Mouse (Mus musculus): ENCODE results near the gene Gm9964. TPM values are rescaled to one million over a fixed set of nuclear protein-coding genes. Genes with fewer than 3 reads are reported as not detected.
"Not testable (repeated sequence)": the region's sequence is repeated elsewhere in the genome, so short reads cannot be mapped to it uniquely, and the experiment has no call there.

Gm9964 gene
- polyA plus RNA-seq, 2 experiments = not detected

DNA sequence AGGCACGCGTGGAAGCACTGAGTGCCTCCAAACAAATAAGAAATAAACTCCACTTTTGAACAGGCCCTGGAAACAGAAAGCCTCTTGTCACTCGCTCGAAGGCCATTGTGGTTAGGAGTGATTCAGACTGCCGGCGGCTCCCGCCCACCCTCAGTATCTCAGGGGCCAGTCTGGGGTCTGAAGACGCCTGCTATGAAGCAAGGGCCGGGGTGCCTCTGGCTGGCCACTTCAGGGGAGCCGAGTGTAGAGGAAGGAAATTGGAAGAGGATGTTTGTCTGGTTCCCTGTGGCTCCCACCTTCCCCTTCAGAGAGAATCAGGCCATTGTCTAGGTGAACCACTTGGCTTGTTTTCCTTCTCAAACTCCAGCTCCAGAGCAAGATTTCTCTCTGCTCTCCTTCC lies 10.3 kb upstream of the Gm9964 start:
- Histone ChIP-seq H3K36me3 (ENCODE audit: control insufficient read depth, insufficient read depth, low read length) (no peaks in the 10 kb centered on the region), H3K4me3 (replicated peaks; ENCODE audit: low read length) (no peak overlapping the region), H3K27me3 (ENCODE audit: control insufficient read depth, insufficient read depth, low read length) (no peaks in the 10 kb centered on the region), H3K9me3 (ENCODE audit: control insufficient read depth, low read length) (no peaks in the 10 kb centered on the region), H3K27ac (replicated peaks; ENCODE audit: low read depth, low read length) (peak overlapping the region; percentile 79), H3K4me1 (ENCODE audit: control insufficient read depth, insufficient read depth, low read length) (peaks cover 13% of the 10 kb centered on the region), H3K4me2 (replicated peaks; ENCODE audit: low read depth, low read length, severe bottlenecking) (peak overlapping the region; percentile 3; the same call in 1 of the 2 replicates), H3K9ac (ENCODE audit: low read depth, low read length, severe bottlenecking) (no peak overlapping the region; the same call in 1 of the 2 replicates)
- ATAC-seq (ENCODE audit: low FRiP score, low read depth) = no peak; the same call in 1 of the 2 replicates
- DNase-seq (ENCODE audit: low spot score) = peak; percentile 45
- TF ChIP-seq POLR2A (IDR thresholded peaks at IDR 0.05; ENCODE audit: borderline replicate concordance, extremely low read depth, insufficient read depth, insufficient read length) = no peak
- 21% methylated on average over 10 of the region's 10 CpGs for WGBS

DNA sequence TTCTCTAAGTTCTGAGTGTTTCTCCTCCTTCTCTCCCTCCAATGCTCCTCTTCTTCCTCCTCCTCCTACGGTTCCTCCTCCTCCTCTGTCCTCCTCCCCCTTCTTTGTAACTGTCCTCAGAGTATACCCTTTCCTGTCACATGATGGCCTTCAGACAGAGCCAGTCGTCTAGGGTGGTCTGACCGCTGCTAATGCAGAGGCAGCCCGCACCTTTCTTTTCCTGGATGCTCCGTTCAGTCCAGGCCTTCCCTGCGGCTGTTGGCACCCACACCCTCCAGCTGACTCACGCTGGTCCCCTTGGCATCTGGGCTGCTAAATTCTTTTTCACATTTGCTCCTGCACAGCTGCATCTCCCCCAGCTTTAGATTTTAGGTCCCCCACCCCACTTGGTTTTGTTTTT lies 9.8 kb upstream of the Gm9964 start:
- Histone ChIP-seq H3K9ac (ENCODE audit: low read depth, low read length, severe bottlenecking) (no peak overlapping the region), H3K36me3 (ENCODE audit: control insufficient read depth, insufficient read depth, low read length) (no peaks in the 10 kb centered on the region), H3K4me1 (ENCODE audit: control insufficient read depth, insufficient read depth, low read length) (peaks cover 13% of the 10 kb centered on the region), H3K4me2 (replicated peaks; ENCODE audit: low read depth, low read length, severe bottlenecking) (peak overlapping the region; percentile 3; the same call in 1 of the 2 replicates), H3K27ac (replicated peaks; ENCODE audit: low read depth, low read length) (peak overlapping the region; percentile 79), H3K9me3 (ENCODE audit: control insufficient read depth, low read length) (no peaks in the 10 kb centered on the region), H3K4me3 (replicated peaks; ENCODE audit: low read length) (no peak overlapping the region), H3K27me3 (ENCODE audit: control insufficient read depth, insufficient read depth, low read length) (no peaks in the 10 kb centered on the region)
- WGBS = 26% methylated on average over 7 of the region's 7 CpGs
- TF ChIP-seq POLR2A (IDR thresholded peaks at IDR 0.05; ENCODE audit: borderline replicate concordance, extremely low read depth, insufficient read depth, insufficient read length) = no peak
- DNase-seq (ENCODE audit: low spot score) (peak; percentile 36), ATAC-seq (ENCODE audit: low FRiP score, low read depth) (peak; percentile 68)

DNA sequence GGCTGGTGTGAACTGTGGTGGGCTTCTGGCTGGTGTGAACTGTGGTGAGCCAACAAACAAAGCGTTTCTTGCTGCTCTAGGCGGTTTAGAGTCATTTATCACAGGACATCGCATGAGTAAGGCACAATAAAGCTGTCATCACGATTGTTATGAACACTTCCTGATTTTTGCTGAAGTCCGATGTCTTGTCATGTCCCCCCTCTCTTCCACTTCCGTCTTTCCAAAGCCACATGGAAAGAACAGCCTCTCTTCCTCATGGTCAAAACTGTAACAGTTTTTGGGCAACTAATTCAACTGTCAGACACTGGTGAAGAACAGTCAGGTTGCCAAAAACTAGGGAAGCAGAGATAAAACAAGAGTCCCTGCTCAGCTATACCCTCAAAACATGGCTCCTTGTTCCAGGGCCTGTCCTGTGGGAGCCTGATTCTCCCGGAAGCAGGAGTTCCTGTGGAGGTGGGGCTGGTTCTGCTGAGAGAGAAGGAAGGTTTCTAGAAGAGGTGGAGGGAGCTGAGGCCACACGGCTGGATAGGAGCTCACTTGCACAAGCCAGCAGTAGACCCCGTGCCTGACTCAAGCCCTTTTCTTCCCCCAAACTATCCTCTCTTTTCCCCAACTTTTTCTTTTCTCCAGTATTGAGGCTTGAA lies 9.1 kb upstream of the Gm9964 start:
- H3K36me3 ChIP-seq (ENCODE audit: control insufficient read depth, insufficient read depth, low read length) = no peaks in the 10 kb centered on the region
- no peaks in the 10 kb centered on the region for H3K9me3 ChIP-seq (ENCODE audit: control insufficient read depth, low read length)
- no peak for TF ChIP-seq POLR2A (IDR thresholded peaks at IDR 0.05; ENCODE audit: borderline replicate concordance, extremely low read depth, insufficient read depth, insufficient read length)
- H3K4me3 ChIP-seq (replicated peaks; ENCODE audit: low read length) = no peak overlapping the region
- no peaks in the 10 kb centered on the region for H3K27me3 ChIP-seq (ENCODE audit: control insufficient read depth, insufficient read depth, low read length)
- no peak overlapping the region for H3K9ac ChIP-seq (ENCODE audit: low read depth, low read length, severe bottlenecking)
- DNase-seq (ENCODE audit: low spot score) (no peak), ATAC-seq (ENCODE audit: low FRiP score, low read depth) (no peak)
- WGBS = 60% methylated on average over 9 of the region's 9 CpGs
- H3K27ac ChIP-seq (replicated peaks; ENCODE audit: low read depth, low read length) = peak overlapping the region; percentile 79; the same call in 1 of the 2 replicates
- H3K4me2 ChIP-seq (replicated peaks; ENCODE audit: low read depth, low read length, severe bottlenecking) = no peak overlapping the region
- H3K4me1 ChIP-seq (ENCODE audit: control insufficient read depth, insufficient read depth, low read length) = peaks cover 13% of the 10 kb centered on the region

DNA sequence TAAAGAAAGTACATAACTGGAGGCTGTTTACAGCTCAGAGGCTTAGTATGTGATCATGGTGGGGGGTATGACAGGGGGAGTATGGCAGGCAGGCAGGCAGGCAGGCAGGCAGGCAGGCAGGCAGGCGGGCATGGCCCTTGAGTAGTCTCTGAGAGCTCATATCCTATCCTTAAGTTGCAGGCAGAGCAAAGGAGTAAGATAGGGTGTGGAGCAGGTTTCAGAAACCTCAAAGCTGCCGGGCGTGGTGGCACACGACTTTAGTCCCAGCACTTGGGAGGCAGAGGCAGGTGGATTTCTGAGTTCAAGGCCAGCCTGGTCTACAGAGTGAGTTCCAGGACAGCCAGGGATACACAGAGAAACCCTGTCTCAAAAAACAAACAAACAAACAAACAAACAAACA lies 7.5 kb upstream of the Gm9964 start:
- not testable (repeated sequence) for H3K9ac ChIP-seq (ENCODE audit: low read depth, low read length, severe bottlenecking); H3K27me3 ChIP-seq (ENCODE audit: control insufficient read depth, insufficient read depth, low read length); ATAC-seq (ENCODE audit: low FRiP score, low read depth); H3K36me3 ChIP-seq (ENCODE audit: control insufficient read depth, insufficient read depth, low read length); H3K4me3 ChIP-seq (replicated peaks; ENCODE audit: low read length); DNase-seq (ENCODE audit: low spot score); H3K4me2 ChIP-seq (replicated peaks; ENCODE audit: low read depth, low read length, severe bottlenecking); H3K9me3 ChIP-seq (ENCODE audit: control insufficient read depth, low read length); H3K27ac ChIP-seq (replicated peaks; ENCODE audit: low read depth, low read length)
- peaks cover 13% of the 10 kb centered on the region for H3K4me1 ChIP-seq (ENCODE audit: control insufficient read depth, insufficient read depth, low read length)
- WGBS = 85% methylated on average over 4 of the region's 4 CpGs

DNA sequence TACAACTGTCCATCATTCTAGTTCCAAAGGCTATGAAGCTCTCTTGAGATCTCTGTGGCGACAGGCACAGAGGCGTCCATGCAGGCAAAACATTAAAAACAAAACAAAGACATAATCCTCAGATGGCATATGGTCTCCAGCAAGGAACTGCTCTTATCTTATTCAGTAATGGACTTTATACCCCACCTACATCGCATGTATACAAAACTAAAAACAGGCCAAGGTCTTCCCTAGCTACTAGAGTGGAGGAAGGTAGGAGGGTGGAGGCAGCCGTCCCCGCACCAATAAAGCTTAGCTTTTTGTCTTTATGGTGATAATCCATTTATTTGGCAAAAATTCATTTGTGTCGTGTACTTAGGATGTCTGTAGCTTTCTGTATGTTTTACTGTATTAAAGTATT lies 6.4 kb upstream of the Gm9964 start:
- no peak overlapping the region for H3K4me3 ChIP-seq (replicated peaks; ENCODE audit: low read length)
- DNase-seq (ENCODE audit: low spot score) (no peak), ATAC-seq (ENCODE audit: low FRiP score, low read depth) (no peak)
- H3K9ac ChIP-seq (ENCODE audit: low read depth, low read length, severe bottlenecking) = no peak overlapping the region
- H3K4me1 ChIP-seq (ENCODE audit: control insufficient read depth, insufficient read depth, low read length) = peaks cover 13% of the 10 kb centered on the region
- H3K36me3 ChIP-seq (ENCODE audit: control insufficient read depth, insufficient read depth, low read length) = no peaks in the 10 kb centered on the region
- H3K9me3 ChIP-seq (ENCODE audit: control insufficient read depth, low read length) = no peaks in the 10 kb centered on the region
- no peak overlapping the region for H3K4me2 ChIP-seq (replicated peaks; ENCODE audit: low read depth, low read length, severe bottlenecking)
- no peak overlapping the region for H3K27ac ChIP-seq (replicated peaks; ENCODE audit: low read depth, low read length)
- no peaks in the 10 kb centered on the region for H3K27me3 ChIP-seq (ENCODE audit: control insufficient read depth, insufficient read depth, low read length)
- TF ChIP-seq POLR2A (IDR thresholded peaks at IDR 0.05; ENCODE audit: borderline replicate concordance, extremely low read depth, insufficient read depth, insufficient read length) = no peak
- 79% methylated on average over 6 of the region's 6 CpGs for WGBS
